Mouse (Mus musculus) neural tube, embryonic 15.5 days (tissue): ENCODE results near the gene Cdh7. TPM values are rescaled to one million over a fixed set of nuclear protein-coding genes. Genes with fewer than 3 reads are reported as not detected.
"Not testable (repeated sequence)": the region's sequence is repeated elsewhere in the genome, so short reads cannot be mapped to it uniquely, and the experiment has no call there.

ENCODE experiments used
- ATAC-seq: fragments of 200-750 bp; cut with Nextera tagmentation; 2 replicates; pipeline ENCODE4 v1.8.0; 2017; ENCODE audit warnings: mild to moderate bottlenecking, moderate TSS enrichment, moderate library complexity; ENCODE audit not compliant: low FRiP score
- H3K27ac ChIP-seq: fragments of 300-500 bp; sonication (generic); replicated peaks from 2 replicates; pipeline ENCODE4 v1.5.1; 2015; ENCODE audit warnings: mild to moderate bottlenecking, inconsistent platforms
- H3K27me3 ChIP-seq: fragments of 300-500 bp; sonication (generic); replicated peaks from 2 replicates; pipeline ENCODE4 v1.6.1; 2015; ENCODE audit warnings: inconsistent platforms
- H3K36me3 ChIP-seq: fragments of 300-500 bp; sonication (generic); 2 replicates; pipeline ENCODE4 v1.6.1; 2015; ENCODE audit warnings: inconsistent platforms
- H3K4me1 ChIP-seq: fragments of 300-500 bp; sonication (generic); 2 replicates; pipeline ENCODE4 v1.6.1; 2015; ENCODE audit warnings: inconsistent platforms
- H3K4me2 ChIP-seq: fragments of 300-500 bp; sonication (generic); 2 replicates; pipeline ENCODE4 v1.6.1; 2015; ENCODE audit warnings: inconsistent platforms, mild to moderate bottlenecking, moderate library complexity
- H3K4me3 ChIP-seq: fragments of 300-500 bp; sonication (generic); replicated peaks from 2 replicates; pipeline ENCODE4 v1.5.1; 2015; ENCODE audit warnings: mild to moderate bottlenecking, inconsistent platforms
- H3K9ac ChIP-seq: fragments of 300-500 bp; sonication (generic); replicated peaks from 2 replicates; pipeline ENCODE4 v1.6.1; 2015; ENCODE audit warnings: mild to moderate bottlenecking, inconsistent platforms
- H3K9me3 ChIP-seq: fragments of 300-500 bp; sonication (generic); replicated peaks from 2 replicates; pipeline ENCODE4 v1.6.1; 2016; ENCODE audit warnings: inconsistent platforms
- WGBS: fragments of 180-500 bp; shearing (Covaris S2); methylation state at CpG from one replicate; pipeline ENCODE4 v1.1.7; 2015; ENCODE audit warnings: mixed read lengths; 5-methylcytosine and 5-hydroxymethylcytosine counted together
- polyA plus RNA-seq: library from polyadenylated mRNA; unstranded; fragments of >200 nt; fragmentation: Nextera tagmentation; extraction: Ambion mirVana; gene quantifications from 2 replicates; pipeline ENCODE4 v1.2.1, GENCODE M21; 2015

Cdh7 gene
- polyA plus RNA-seq, 1 experiment from 2014 or later, result 27.3 TPM

GRCm38 (mm10) chr1:110004451-110004850 is 22.2 kb downstream of the Cdh7 start:
- H3K27ac ChIP-seq, result no peak overlapping the region
- no peak overlapping the region for H3K4me2 ChIP-seq
- H3K27me3 ChIP-seq, result no peaks in the 10 kb centered on the region
- H3K9me3 ChIP-seq, result no peaks in the 10 kb centered on the region
- H3K4me3 ChIP-seq, result no peak overlapping the region
- no peak overlapping the region for H3K9ac ChIP-seq
- H3K4me1 ChIP-seq, result no peaks in the 10 kb centered on the region
- H3K36me3 ChIP-seq, result no peaks in the 10 kb centered on the region
- no peak for ATAC-seq

- WGBS, result 88% methylated on average over 3 of the region's 3 CpGs
- Histone ChIP-seq H3K27me3 (no peaks in the 10 kb centered on the region), H3K9ac (no peak overlapping the region), H3K4me1 (no peaks in the 10 kb centered on the region), H3K27ac (no peak overlapping the region), H3K4me3 (no peak overlapping the region), H3K9me3 (no peaks in the 10 kb centered on the region), H3K4me2 (no peak overlapping the region), H3K36me3 (no peaks in the 10 kb centered on the region)
- ATAC-seq, result no peak
These were observed 22.8 kb downstream of the Cdh7 start for GRCm38 (mm10) chr1:110005038-110005437.

DNA sequence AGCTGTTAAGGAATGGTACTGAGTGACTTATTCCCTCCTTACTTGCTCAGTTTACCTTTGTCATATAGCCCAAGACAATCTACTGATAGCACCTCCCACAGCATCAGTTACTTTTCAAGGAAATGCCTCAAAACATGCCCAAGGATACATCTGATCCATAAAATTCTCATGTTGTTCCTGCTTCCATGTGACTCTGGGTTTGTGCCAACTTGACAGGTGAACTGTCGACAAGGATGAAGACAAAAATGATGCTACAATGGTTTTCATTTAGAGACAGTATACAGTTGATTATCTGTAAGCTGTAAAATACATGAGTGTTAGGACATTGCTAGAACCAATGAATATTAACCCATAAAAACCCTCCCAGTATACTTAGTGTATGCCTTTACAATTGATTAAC is 29.9 kb downstream of the Cdh7 start:
- Histone ChIP-seq H3K4me1 (no peaks in the 10 kb centered on the region), H3K4me2 (no peak overlapping the region), H3K27me3 (no peaks in the 10 kb centered on the region), H3K4me3 (no peak overlapping the region), H3K9ac (no peak overlapping the region), H3K36me3 (no peaks in the 10 kb centered on the region), H3K27ac (no peak overlapping the region), H3K9me3 (no peaks in the 10 kb centered on the region)
- no peak for ATAC-seq
- 83% methylated on average over 1 of the region's 1 CpGs for WGBS

- Histone ChIP-seq H3K4me3 (no peak overlapping the region), H3K27me3 (no peaks in the 10 kb centered on the region), H3K4me2 (no peak overlapping the region), H3K27ac (no peak overlapping the region), H3K36me3 (no peaks in the 10 kb centered on the region), H3K4me1 (no peaks in the 10 kb centered on the region), H3K9me3 (no peaks in the 10 kb centered on the region), H3K9ac (no peak overlapping the region)
- ATAC-seq, result no peak
These were observed 74.1 kb downstream of the Cdh7 start for GRCm38 (mm10) chr1:110056317-110056716.

DNA sequence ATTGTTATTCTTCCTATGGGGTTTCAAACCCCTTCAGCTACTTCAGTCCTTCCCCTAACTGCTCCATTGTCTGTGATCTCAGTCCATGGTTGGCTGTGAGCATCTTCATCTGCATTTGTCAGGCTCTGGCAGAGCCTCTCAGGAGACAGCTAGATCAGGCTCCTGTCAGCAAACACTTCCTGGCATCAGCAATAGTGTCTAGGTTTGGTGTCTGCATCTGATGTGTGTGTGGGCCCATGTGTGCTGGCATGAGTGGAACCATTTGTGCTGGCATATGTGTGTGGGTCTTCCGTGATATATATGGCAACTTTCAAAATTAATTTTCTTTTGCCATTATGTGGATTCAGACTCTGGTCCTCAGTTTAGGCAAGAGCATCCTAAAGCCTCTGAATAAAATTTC is 85.2 kb downstream of the Cdh7 start:
- H3K9ac ChIP-seq, result no peak overlapping the region
- H3K4me1 ChIP-seq, result no peaks in the 10 kb centered on the region
- no peak overlapping the region for H3K4me3 ChIP-seq
- no peak overlapping the region for H3K4me2 ChIP-seq
- WGBS, result 89% methylated on average over 1 of the region's 1 CpGs
- no peaks in the 10 kb centered on the region for H3K36me3 ChIP-seq
- no peaks in the 10 kb centered on the region for H3K9me3 ChIP-seq
- H3K27ac ChIP-seq, result no peak overlapping the region
- ATAC-seq, result no peak
- no peaks in the 10 kb centered on the region for H3K27me3 ChIP-seq

GRCm38 (mm10) chr1:110078471-110078870 is 96.2 kb downstream of the Cdh7 start:
- no peak for ATAC-seq
- H3K27ac ChIP-seq, result no peak overlapping the region
- no peaks in the 10 kb centered on the region for H3K9me3 ChIP-seq
- no peaks in the 10 kb centered on the region for H3K36me3 ChIP-seq
- H3K4me3 ChIP-seq, result no peak overlapping the region
- H3K4me2 ChIP-seq, result no peak overlapping the region
- no peaks in the 10 kb centered on the region for H3K27me3 ChIP-seq
- no peaks in the 10 kb centered on the region for H3K4me1 ChIP-seq
- H3K9ac ChIP-seq, result no peak overlapping the region

- Histone ChIP-seq H3K27me3 (no peaks in the 10 kb centered on the region), H3K9me3 (no peaks in the 10 kb centered on the region), H3K9ac (no peak overlapping the region), H3K4me3 (no peak overlapping the region), H3K27ac (no peak overlapping the region), H3K36me3 (no peaks in the 10 kb centered on the region), H3K4me2 (no peak overlapping the region), H3K4me1 (no peaks in the 10 kb centered on the region)
- no peak for ATAC-seq
- 85% methylated on average over 1 of the region's 1 CpGs for WGBS
These were observed 135.8 kb downstream of the Cdh7 start for GRCm38 (mm10) chr1:110118071-110118470.

DNA sequence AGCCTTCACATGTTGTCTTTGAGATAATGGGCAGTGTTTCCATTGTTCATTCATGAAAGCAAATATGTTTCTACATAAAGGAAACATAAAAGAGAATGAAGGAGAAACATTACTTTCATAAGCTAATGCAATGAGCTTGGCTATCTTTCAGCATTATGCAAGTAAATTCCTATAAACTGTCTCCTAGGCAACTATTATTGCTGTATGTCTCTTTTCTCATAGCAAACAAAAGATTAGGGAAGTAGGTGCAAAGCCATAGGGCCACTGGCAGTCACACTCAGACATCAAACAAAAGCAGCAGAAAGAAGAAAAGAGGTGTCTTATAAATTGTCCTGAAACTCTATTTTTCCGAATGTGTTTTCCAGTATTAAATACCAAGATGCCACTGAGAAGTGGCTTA is 136.6 kb downstream of the Cdh7 start:
- no peak overlapping the region for H3K9ac ChIP-seq
- H3K4me1 ChIP-seq, result no peaks in the 10 kb centered on the region
- no peaks in the 10 kb centered on the region for H3K36me3 ChIP-seq
- no peaks in the 10 kb centered on the region for H3K27me3 ChIP-seq
- no peak overlapping the region for H3K4me2 ChIP-seq
- no peak overlapping the region for H3K27ac ChIP-seq
- no peak overlapping the region for H3K4me3 ChIP-seq
- no peak for ATAC-seq
- WGBS, result 21% methylated on average over 1 of the region's 1 CpGs
- no peaks in the 10 kb centered on the region for H3K9me3 ChIP-seq

- ATAC-seq, H3K4me1 ChIP-seq, H3K9me3 ChIP-seq, H3K4me3 ChIP-seq, H3K9ac ChIP-seq, H3K27ac ChIP-seq, H3K27me3 ChIP-seq, H3K4me2 ChIP-seq, H3K36me3 ChIP-seq: not testable (repeated sequence)
- WGBS, result 93% methylated on average over 6 of the region's 12 CpGs
These were observed 189.2 kb downstream of the Cdh7 start for GRCm38 (mm10) chr1:110171459-110171858.
